Mouse (Mus musculus): ENCODE results near the gene Nxf1. TPM values are rescaled to one million over a fixed set of nuclear protein-coding genes. Genes with fewer than 3 reads are reported as not detected.

The Nxf1 gene
- 134 and 145 TPM in 2 replicates for polyA plus RNA-seq (2015; fragmentation: Nextera tagmentation; extraction: Ambion mirVana)

DNA sequence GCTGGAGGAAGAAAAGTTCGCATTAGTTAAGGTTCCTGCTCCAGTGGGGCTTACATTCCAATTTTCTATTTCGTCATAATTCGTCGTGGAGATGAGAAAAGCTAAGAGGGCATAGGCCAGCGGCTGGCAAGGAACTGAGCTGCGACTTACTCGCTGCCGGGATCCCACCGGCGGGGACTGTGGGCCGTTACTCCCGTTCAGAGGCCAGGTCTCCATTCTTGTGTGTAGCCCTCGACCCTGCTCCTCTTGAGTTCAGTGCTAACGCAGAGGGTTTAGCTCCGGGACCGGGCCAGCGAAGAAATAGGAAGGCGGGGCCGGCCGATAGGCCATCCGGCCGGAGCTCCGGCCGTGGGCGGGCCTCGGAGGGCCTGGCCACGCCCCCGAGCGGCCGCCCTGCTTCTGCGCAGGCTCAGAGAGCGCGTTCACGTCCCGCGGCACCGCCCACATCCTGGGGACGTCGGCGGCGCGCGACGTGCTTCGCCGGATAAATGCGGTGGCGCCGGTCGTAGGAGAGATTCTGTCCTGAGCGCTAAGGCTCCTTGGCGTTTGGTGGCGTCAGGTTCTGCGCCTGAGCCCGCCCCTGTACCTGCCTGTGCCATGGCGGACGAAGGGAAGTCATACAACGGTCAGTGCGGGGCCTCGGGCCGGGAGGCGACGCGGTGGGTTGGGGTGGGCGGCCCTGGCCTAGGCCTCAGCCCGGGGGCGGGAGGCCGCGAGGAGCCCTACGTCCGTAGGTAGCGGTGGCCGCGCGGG, at the start of gene Nxf1:
Nxf1 (plus strand) TSS at position 439 of the 753 bp plus-strand sequence.
- Histone ChIP-seq H3K4me1 (ENCODE audit: control insufficient read depth, insufficient read depth, low read length) (peaks cover 22% of the 10 kb centered on the region), H3K27me3 (ENCODE audit: control insufficient read depth, insufficient read depth, low read length) (no peaks in the 10 kb centered on the region), H3K36me3 (ENCODE audit: control insufficient read depth, insufficient read depth) (peaks cover 21% of the 10 kb centered on the region), H3K4me3 (ENCODE audit: low read length) (peak within 1 kb of the TSS; percentile 77), H3K9ac (ENCODE audit: low read length) (peak within 1 kb of the TSS; percentile 95), H3K9me3 (replicated peaks; ENCODE audit: control insufficient read depth, low read length) (no peaks in the 10 kb centered on the region), H3K4me2 (ENCODE audit: low read depth, low read length) (peak within 1 kb of the TSS; percentile 88), H3K27ac (ENCODE audit: low read length) (peak within 1 kb of the TSS; percentile 83)
- WGBS, result under 1% methylated on average over 75 of the region's 75 CpGs
- ATAC-seq (replicated peaks; ENCODE audit: extremely low read depth, insufficient read depth, low FRiP score), result peak; percentile 95

GRCm38 (mm10) chr19:8708954-8709353, 47.9 kb upstream of the Nxf1 start:
- H3K9me3 ChIP-seq (replicated peaks; ENCODE audit: control insufficient read depth, low read length), result no peaks in the 10 kb centered on the region
- peaks cover 40% of the 10 kb centered on the region for H3K36me3 ChIP-seq (ENCODE audit: control insufficient read depth, insufficient read depth)
- WGBS, result 92% methylated on average over 8 of the region's 8 CpGs
- no peak for ATAC-seq (replicated peaks; ENCODE audit: extremely low read depth, insufficient read depth, low FRiP score)
- H3K27ac ChIP-seq (ENCODE audit: low read length), result no peak overlapping the region
- H3K9ac ChIP-seq (ENCODE audit: low read length), result no peak overlapping the region
- peaks cover 25% of the 10 kb centered on the region for H3K4me1 ChIP-seq (ENCODE audit: control insufficient read depth, insufficient read depth, low read length)
- H3K4me3 ChIP-seq (ENCODE audit: low read length), result no peak overlapping the region
- no peak overlapping the region for H3K4me2 ChIP-seq (ENCODE audit: low read depth, low read length)
- no peaks in the 10 kb centered on the region for H3K27me3 ChIP-seq (ENCODE audit: control insufficient read depth, insufficient read depth, low read length)

GRCm38 (mm10) chr19:8710057-8710456, 46.8 kb upstream of the Nxf1 start:
- H3K27ac ChIP-seq (ENCODE audit: low read length), result peak overlapping the region; percentile 41
- H3K4me3 ChIP-seq (ENCODE audit: low read length), result no peak overlapping the region
- ATAC-seq (replicated peaks; ENCODE audit: extremely low read depth, insufficient read depth, low FRiP score), result no peak
- WGBS, result 80% methylated on average over 2 of the region's 2 CpGs
- peak overlapping the region; percentile 26; the same call in 1 of the 2 replicates for H3K9ac ChIP-seq (ENCODE audit: low read length)
- H3K36me3 ChIP-seq (ENCODE audit: control insufficient read depth, insufficient read depth), result peaks cover 38% of the 10 kb centered on the region
- no peaks in the 10 kb centered on the region for H3K9me3 ChIP-seq (replicated peaks; ENCODE audit: control insufficient read depth, low read length)
- peaks cover 29% of the 10 kb centered on the region for H3K4me1 ChIP-seq (ENCODE audit: control insufficient read depth, insufficient read depth, low read length)
- no peak overlapping the region for H3K4me2 ChIP-seq (ENCODE audit: low read depth, low read length)
- H3K27me3 ChIP-seq (ENCODE audit: control insufficient read depth, insufficient read depth, low read length), result no peaks in the 10 kb centered on the region

GRCm38 (mm10) chr19:8711506-8711905, 45.4 kb upstream of the Nxf1 start:
- Histone ChIP-seq H3K4me2 (ENCODE audit: low read depth, low read length) (peak overlapping the region; percentile 65), H3K4me3 (ENCODE audit: low read length) (peak overlapping the region; percentile 93), H3K9me3 (replicated peaks; ENCODE audit: control insufficient read depth, low read length) (no peaks in the 10 kb centered on the region), H3K36me3 (ENCODE audit: control insufficient read depth, insufficient read depth) (peaks cover 38% of the 10 kb centered on the region), H3K27me3 (ENCODE audit: control insufficient read depth, insufficient read depth, low read length) (no peaks in the 10 kb centered on the region), H3K4me1 (ENCODE audit: control insufficient read depth, insufficient read depth, low read length) (peaks cover 29% of the 10 kb centered on the region), H3K9ac (ENCODE audit: low read length) (peak overlapping the region; percentile 94; the same call in 1 of the 2 replicates), H3K27ac (ENCODE audit: low read length) (peak overlapping the region; percentile 97; the same call in 1 of the 2 replicates)
- 63% methylated on average over 4 of the region's 4 CpGs for WGBS
- no peak for ATAC-seq (replicated peaks; ENCODE audit: extremely low read depth, insufficient read depth, low FRiP score)

DNA sequence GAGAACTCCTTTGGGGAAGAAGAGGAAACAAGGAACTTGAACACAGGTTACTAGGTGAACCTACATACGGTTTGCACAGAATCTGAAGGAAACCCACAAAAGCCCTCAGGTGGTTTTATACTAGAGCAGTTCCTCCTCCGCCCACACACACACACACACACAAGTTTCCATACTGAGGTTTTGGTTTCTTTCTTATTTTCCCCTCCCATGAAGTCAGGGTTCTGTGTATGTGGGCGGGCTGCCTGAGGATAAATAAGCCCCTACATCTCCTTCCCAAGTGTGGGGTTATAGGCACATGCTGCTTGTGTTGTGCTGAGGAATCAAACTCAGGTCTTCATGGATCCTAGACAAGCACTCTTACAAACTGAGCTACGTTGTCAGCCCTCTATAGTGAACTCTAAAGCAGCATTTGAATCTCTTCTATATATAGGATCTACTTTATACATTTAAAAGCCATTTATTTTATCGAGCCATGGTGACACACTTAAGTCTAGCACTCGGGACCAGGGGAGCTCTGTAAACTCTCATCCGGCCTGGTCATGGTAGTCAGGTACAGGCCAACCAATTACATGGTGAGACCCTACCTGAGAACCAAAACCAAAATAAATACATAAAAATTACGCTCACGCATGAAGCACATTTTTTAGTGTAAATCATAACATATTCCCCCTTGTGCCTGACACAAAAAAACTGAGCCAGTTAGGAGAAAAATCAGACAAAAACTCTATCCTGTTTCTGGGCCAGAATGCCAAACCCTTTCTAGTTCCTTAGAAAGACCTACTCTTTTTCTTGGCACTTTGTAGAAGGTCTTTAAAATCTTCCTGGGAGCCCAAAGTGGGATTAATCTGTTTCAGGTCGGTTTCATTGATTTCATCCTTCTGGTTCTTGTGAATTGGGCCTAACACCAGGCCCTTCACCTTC, 44.7 kb upstream of the Nxf1 start:
- no peaks in the 10 kb centered on the region for H3K9me3 ChIP-seq (replicated peaks; ENCODE audit: control insufficient read depth, low read length)
- peak overlapping the region; percentile 93 for H3K4me3 ChIP-seq (ENCODE audit: low read length)
- peaks cover 29% of the 10 kb centered on the region for H3K4me1 ChIP-seq (ENCODE audit: control insufficient read depth, insufficient read depth, low read length)
- peak overlapping the region; percentile 94 for H3K9ac ChIP-seq (ENCODE audit: low read length)
- H3K27ac ChIP-seq (ENCODE audit: low read length), result peak overlapping the region; percentile 97
- peak overlapping the region; percentile 65 for H3K4me2 ChIP-seq (ENCODE audit: low read depth, low read length)
- H3K36me3 ChIP-seq (ENCODE audit: control insufficient read depth, insufficient read depth), result peaks cover 31% of the 10 kb centered on the region
- WGBS, result 52% methylated on average over 10 of the region's 10 CpGs
- ATAC-seq (replicated peaks; ENCODE audit: extremely low read depth, insufficient read depth, low FRiP score), result no peak
- H3K27me3 ChIP-seq (ENCODE audit: control insufficient read depth, insufficient read depth, low read length), result no peaks in the 10 kb centered on the region

GRCm38 (mm10) chr19:8712870-8713305, 44.0 kb upstream of the Nxf1 start:
- peak overlapping the region; percentile 97 for H3K27ac ChIP-seq (ENCODE audit: low read length)
- peak overlapping the region; percentile 65 for H3K4me2 ChIP-seq (ENCODE audit: low read depth, low read length)
- H3K9ac ChIP-seq (ENCODE audit: low read length), result peak overlapping the region; percentile 94
- peaks cover 25% of the 10 kb centered on the region for H3K36me3 ChIP-seq (ENCODE audit: control insufficient read depth, insufficient read depth)
- H3K27me3 ChIP-seq (ENCODE audit: control insufficient read depth, insufficient read depth, low read length), result no peaks in the 10 kb centered on the region
- H3K4me3 ChIP-seq (ENCODE audit: low read length), result peak overlapping the region; percentile 93
- H3K9me3 ChIP-seq (replicated peaks; ENCODE audit: control insufficient read depth, low read length), result no peaks in the 10 kb centered on the region
- under 1% methylated on average over 13 of the region's 13 CpGs for WGBS
- H3K4me1 ChIP-seq (ENCODE audit: control insufficient read depth, insufficient read depth, low read length), result peaks cover 29% of the 10 kb centered on the region
- peak; percentile 43 for ATAC-seq (replicated peaks; ENCODE audit: extremely low read depth, insufficient read depth, low FRiP score)

- under 1% methylated on average over 51 of the region's 51 CpGs for WGBS
- Histone ChIP-seq H3K4me3 (ENCODE audit: low read length) (peak overlapping the region; percentile 93), H3K27ac (ENCODE audit: low read length) (peak overlapping the region; percentile 97), H3K9me3 (replicated peaks; ENCODE audit: control insufficient read depth, low read length) (no peaks in the 10 kb centered on the region), H3K27me3 (ENCODE audit: control insufficient read depth, insufficient read depth, low read length) (no peaks in the 10 kb centered on the region), H3K36me3 (ENCODE audit: control insufficient read depth, insufficient read depth) (peaks cover 19% of the 10 kb centered on the region), H3K4me2 (ENCODE audit: low read depth, low read length) (peak overlapping the region; percentile 65), H3K4me1 (ENCODE audit: control insufficient read depth, insufficient read depth, low read length) (peaks cover 29% of the 10 kb centered on the region), H3K9ac (ENCODE audit: low read length) (peak overlapping the region; percentile 94)
- peak; percentile 88 for ATAC-seq (replicated peaks; ENCODE audit: extremely low read depth, insufficient read depth, low FRiP score)
These were observed 43.4 kb upstream of the Nxf1 start for GRCm38 (mm10) chr19:8713306-8713996.

DNA sequence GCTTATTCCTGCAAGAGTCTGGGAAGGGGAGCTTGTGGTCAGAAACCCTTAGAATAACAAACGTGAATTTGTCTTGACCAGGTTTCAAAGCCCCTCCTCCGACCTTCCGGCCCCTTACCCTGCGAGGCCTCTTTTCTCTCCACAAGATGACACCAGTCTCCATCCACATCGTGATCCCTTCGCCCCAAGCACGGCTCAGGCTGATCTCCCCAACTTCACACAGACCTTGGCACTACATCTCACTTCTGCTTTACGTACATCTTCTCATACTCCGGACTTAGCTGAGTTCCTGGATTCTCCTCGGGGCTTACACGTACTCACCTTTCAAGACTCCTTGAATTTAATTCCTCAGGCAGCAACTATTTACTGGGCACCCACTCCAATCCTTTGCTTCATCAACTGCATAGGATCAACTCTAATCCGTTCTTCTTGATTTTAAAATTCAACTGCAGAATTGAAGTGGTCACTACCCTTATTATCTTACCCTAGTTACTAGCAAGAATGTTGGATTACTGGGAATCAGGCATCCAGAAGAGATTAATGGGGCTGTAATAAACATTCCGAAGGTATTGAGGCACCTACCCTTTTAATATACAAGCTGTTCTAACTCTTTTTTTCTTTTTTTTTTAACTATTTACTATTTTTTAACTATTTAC, 42.7 kb upstream of the Nxf1 start:
- peaks cover 29% of the 10 kb centered on the region for H3K4me1 ChIP-seq (ENCODE audit: control insufficient read depth, insufficient read depth, low read length)
- H3K27me3 ChIP-seq (ENCODE audit: control insufficient read depth, insufficient read depth, low read length), result no peaks in the 10 kb centered on the region
- H3K9ac ChIP-seq (ENCODE audit: low read length), result peak overlapping the region; percentile 94
- H3K27ac ChIP-seq (ENCODE audit: low read length), result peak overlapping the region; percentile 97
- no peaks in the 10 kb centered on the region for H3K9me3 ChIP-seq (replicated peaks; ENCODE audit: control insufficient read depth, low read length)
- H3K4me2 ChIP-seq (ENCODE audit: low read depth, low read length), result peak overlapping the region; percentile 65
- H3K36me3 ChIP-seq (ENCODE audit: control insufficient read depth, insufficient read depth), result peaks cover 12% of the 10 kb centered on the region
- H3K4me3 ChIP-seq (ENCODE audit: low read length), result peak overlapping the region; percentile 93
- ATAC-seq (replicated peaks; ENCODE audit: extremely low read depth, insufficient read depth, low FRiP score), result 0 out of 2 replicates have a peak, but pooled peaks have one; percentile 4
- WGBS, result 9% methylated on average over 13 of the region's 13 CpGs

Measured in heart, embryonic 16.5 days (tissue).